Mouse (Mus musculus): ENCODE results near the gene Vldlr.

DNA sequence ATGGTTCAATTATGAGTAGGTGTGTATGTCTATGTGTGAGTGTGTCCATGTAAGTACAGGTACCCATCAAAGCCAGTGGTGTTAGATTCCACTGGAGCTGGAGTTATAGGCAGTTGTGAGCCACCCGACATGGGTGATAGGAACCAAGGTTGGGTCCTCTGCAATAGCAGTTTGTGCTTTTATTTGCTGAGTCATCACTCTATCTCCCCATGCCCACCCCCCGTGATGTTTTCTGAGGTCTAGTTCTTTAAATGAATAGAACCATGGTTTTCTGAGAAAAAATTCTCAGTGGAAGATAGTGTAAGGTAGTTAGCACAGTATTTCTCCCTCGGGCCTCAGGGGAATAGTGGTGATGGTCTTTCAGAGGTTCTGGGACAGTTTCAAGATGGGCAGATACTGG is 39.4 kb downstream of the Vldlr start:
- no peak for TF ChIP-seq TAL1 (IDR thresholded peaks at IDR 0.05; ENCODE audit: low read length)
- TF ChIP-seq GATA1 (IDR thresholded peaks at IDR 0.05; ENCODE audit: low read length) = no peak
